ENCODE assay signal across 19 mouse cellular contexts in the genomic region with DNA sequence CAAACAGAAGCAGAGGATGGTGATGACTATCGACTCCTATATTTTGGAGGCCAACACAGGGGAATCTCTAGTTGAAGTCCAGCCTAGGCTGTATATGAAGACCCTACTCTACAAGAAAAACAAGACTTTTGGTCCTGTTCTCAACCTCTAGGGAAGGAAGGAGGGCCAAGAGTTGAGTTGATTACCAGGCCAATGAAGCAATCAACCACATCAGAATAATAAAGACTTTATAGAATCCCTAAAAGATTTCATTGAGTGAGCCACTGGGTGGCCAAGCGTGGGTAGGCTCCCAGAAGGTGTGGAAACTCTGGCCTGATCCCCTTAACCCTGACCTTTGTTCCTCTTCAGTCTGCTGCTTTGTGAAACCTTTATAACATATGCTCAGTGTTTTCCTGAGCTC. TPM values are rescaled to one million over a fixed set of nuclear protein-coding genes. Genes with fewer than 3 reads are reported as not detected.
"Had no signal": no experiment of that assay in that cellular context is flagged by ENCODE, and none has a peak within 500 bp of the region (broad histone marks: within the 10 kb centered on the region; RNA-seq: fewer than 3 reads in every experiment).

No protein-coding gene starts in this region.

- H3K27me3 ChIP-seq: lung, embryonic 15.5 days; midbrain, embryonic 13.5 days; midbrain, embryonic 15.5 days; neural tube, embryonic 12.5 days; stomach, embryonic 15.5 days had no signal

- H3K27ac ChIP-seq: lung, embryonic 15.5 days; macrophage; midbrain, embryonic 13.5 days; midbrain, embryonic 15.5 days; neural tube, embryonic 12.5 days; stomach, embryonic 15.5 days; stomach, postnatal 0 days had no signal

- ATAC-seq: lung, postnatal 0 days; midbrain, embryonic 13.5 days; midbrain, embryonic 15.5 days had no signal

- H3K9me3 ChIP-seq: lung, embryonic 15.5 days; midbrain, embryonic 13.5 days; midbrain, embryonic 15.5 days; neural tube, embryonic 12.5 days; stomach, embryonic 15.5 days had no signal

- H3K9ac ChIP-seq: lung, embryonic 15.5 days; midbrain, embryonic 13.5 days; midbrain, embryonic 15.5 days; neural tube, embryonic 12.5 days; stomach, embryonic 15.5 days had no signal

- H3K4me2 ChIP-seq: lung, embryonic 15.5 days; midbrain, embryonic 11.5 days; midbrain, embryonic 13.5 days; midbrain, embryonic 15.5 days; neural tube, embryonic 12.5 days; stomach, embryonic 15.5 days had no signal

- DNase-seq: lung, adult 2 months; lung, postnatal 14 days; lung, postnatal 36 days; right cerebral cortex, postnatal 14 days; thymus, adult 2 months; thymus, postnatal 25 days; thymus, postnatal 4 days had no signal

- H3K36me3 ChIP-seq: lung, embryonic 15.5 days; midbrain, embryonic 13.5 days; midbrain, embryonic 15.5 days; neural tube, embryonic 12.5 days; stomach, embryonic 15.5 days had no signal

- H3K4me3 ChIP-seq: lung, embryonic 15.5 days; megakaryocyte, embryonic 14.5 days; midbrain, embryonic 13.5 days; midbrain, embryonic 15.5 days; neural tube, embryonic 12.5 days; stomach, embryonic 15.5 days had no signal

RNA-seq across cellular contexts. Expression of a gene that starts 2.5 kb away (rescaled TPM):
- total RNA-seq: megakaryocyte progenitor cell, adult 5-6 weeks; monocyte, adult 5-6 weeks had no signal
- polyA plus RNA-seq: macrophage had no signal
